Mouse (Mus musculus): ENCODE results near the gene Sfmbt2. TPM values are rescaled to one million over a fixed set of nuclear protein-coding genes. Genes with fewer than 3 reads are reported as not detected.

The Sfmbt2 gene
- total RNA-seq, 2 experiments from 2014 or later = 2.2 to 2.3 TPM

DNA sequence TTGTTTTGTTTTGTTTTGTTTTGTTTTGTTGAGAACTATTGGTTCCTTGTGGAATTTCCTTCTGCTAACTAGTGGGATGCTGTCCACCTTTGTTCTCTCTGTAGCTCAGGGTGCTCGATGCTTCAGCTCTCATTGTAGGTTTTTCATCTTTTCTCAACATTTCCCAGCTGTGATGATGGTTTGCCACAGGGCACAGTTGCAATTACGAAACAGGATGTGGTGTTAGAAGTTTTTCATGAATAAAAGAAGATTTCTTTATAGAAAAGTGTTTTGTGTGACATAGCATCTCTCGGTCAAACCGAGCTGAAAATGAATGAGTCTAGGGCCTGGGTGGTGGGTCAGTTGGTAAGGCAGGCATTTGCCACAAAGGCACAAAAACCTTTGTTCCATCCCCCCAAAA lies 171.5 kb downstream of the Sfmbt2 start:
- DNase-seq (ENCODE audit: low spot score in 2 of 2) = no peak

DNA sequence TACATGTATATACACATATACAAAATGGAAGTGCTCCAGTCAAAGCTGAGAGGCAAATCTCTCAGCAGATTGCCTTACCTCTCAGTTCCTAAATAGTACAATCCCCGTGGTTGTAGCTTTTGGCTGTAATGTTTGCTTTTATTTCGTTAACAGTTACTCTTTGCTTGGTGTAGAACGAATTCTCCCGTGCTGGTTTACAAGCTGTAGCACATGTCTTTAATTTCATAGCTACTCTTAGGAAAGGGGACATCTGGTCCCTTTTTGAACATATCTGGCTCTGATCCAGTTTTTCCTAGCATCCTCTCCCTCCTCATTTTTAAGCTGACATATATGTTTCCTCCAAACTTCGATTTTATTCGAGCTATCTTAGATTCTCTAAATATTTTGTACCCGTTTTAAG lies 172.1 kb downstream of the Sfmbt2 start:
- no peak for DNase-seq (ENCODE audit: low spot score in 2 of 2)

DNA sequence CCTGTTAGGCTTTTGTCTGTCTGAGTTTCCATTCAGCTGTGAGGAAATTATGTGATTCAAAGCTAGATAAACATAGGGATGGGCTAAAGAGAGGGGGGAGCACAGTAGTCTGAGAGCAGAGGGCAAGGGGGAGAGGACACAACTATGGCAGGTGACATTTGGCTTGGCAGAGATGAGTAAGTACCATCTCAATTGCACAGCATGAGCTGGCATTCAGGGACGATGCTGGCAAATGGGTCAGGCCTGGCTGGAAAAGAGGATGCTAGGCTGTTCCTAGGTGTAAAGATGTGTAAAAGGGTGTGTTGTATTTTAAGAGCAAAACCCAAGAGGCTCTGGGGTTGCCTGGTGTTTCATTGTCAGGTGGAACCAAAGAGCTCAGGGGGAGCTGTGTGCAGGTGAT lies 188.5 kb downstream of the Sfmbt2 start:
- no peak for DNase-seq (ENCODE audit: low spot score in 2 of 2)

DNA sequence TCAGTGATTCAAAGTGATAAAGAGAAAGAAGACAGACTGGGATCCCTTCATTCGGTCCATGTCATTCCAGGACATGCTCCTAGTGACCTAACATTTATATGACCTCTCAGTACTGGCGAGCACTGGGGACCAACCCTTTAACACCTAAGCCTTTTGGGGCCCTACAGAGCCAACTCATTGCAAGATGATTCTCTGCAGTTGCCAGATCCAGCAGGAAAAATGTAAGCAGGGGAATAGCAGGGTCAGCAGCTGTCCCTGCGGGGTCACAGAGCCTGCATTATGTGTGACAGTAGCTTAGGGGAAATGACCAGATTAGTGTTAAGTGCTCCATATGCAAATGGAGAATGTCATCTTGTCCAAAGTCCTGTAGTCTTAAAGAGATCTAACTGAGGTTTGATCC lies 195.2 kb downstream of the Sfmbt2 start:
- DNase-seq (ENCODE audit: low spot score in 2 of 2) = no peak

DNA sequence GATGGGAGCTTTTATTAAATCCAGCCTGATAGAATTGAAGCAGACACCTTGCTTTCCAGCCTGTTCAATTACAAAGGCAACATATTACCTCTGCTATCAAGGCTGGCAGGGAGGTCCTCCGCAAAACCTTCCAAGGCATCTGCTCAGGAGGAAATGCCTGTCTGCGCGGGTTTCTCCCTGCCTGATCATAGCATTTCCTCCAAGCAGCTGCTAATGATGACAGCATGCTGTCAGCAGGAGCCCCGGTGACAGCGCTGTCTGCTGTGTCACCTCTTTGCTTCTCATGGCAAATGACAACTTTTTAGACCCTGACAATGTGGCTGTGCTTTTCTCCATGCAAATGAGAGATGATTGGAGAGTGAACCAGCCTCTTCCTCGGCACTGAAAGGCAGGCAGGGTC lies 199.1 kb downstream of the Sfmbt2 start:
- DNase-seq (ENCODE audit: low spot score in 2 of 2) = no peak

DNA sequence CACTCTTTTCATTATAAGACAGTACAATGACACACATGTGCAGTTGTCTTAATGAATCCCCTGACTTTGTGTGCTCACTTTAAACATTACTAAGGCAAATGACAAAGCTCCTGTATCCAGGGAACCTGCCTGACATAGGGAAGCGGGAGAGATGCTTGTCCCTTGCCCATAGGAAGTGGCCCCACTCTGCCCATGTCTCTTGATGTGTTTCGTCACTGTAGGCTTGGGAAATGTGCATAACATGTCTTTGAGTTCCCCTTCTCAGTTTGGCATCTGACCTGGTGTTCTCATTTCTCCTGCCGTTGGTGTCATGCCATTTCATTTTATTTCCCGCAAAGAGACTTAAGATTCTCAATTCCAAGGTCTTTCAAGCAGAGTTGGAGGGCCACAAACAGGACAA lies 202.0 kb downstream of the Sfmbt2 start:
- DNase-seq (ENCODE audit: low spot score in 2 of 2) = no peak

DNA sequence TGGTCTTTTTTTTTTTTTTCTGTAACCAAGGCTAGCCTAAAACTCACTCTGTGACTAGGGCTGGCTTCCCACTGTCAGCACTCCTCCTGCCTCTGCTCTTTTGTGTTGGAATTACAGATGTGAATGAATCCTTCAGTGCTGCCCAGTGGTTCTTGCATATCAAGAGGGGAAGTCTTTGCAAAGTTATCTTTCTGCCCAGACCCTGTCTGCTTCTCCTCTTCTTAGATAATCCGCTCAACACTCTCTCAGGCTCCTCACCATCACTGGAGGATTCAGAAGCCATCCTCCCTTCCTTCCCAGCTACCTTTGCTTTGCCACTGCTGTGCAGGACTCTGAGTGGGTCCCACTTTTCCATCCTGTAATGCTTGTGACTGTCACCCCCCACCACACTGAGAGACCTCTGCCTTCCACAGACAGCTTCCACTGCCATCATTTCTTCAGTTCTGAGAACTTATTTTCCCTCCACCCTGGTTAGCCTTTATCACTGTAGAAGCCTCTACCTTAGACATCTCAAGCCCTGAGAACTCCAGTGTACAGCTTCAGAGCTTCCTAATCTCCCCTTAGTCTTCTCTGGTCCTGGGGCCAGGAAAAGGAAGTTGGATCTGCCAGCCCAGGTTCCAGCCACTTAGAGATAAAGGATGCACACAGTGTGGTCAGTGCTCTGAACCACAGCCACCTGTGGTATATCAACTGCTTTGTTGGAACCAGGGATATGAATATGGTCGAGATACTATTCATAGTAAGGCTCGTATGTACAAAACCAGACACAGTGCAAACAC lies 205.8 kb downstream of the Sfmbt2 start:
- no peak for DNase-seq (ENCODE audit: low spot score in 2 of 2)

DNA sequence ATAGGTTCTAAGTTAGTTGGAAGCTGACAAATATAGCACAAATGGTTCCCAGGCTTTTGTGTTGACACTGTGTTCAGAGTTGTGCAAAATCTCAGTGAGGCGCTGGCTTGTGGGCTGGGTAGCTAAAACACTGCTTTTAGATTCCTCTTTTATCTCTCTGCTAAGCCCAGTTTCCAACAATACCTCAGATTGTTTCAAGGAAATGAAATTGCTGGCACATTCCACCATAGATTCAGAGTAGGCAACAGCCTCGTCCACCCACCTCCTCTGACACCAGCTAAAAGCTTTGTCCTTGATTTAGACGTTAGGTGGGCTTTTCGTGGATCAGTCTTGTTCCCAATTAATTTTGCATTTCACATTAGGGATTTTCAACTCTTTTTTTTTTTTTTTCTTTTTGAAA lies 212.4 kb downstream of the Sfmbt2 start:
- DNase-seq (ENCODE audit: low spot score in 2 of 2) = peak in 1 of 2 experiments; percentile 5

DNA sequence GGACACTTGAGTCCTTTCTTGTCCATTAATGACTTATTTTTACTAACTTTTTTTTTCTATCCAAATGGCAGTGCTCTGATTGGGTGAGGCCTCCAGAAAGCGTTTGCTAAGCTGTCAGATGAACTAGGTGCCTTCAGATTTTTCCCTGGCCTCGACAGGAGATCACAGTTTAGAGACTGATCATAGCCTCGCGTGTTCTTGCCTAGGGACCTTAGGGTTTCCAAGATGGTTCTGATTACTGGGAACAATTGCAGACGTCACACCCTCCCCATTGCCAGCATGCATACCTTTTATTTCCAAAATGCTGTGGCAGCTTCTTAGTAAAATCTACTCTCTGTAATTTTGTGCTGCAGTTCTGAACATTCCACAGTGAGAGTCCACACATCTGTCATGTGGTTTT lies 212.8 kb downstream of the Sfmbt2 start:
- no peak for DNase-seq (ENCODE audit: low spot score in 2 of 2)

DNA sequence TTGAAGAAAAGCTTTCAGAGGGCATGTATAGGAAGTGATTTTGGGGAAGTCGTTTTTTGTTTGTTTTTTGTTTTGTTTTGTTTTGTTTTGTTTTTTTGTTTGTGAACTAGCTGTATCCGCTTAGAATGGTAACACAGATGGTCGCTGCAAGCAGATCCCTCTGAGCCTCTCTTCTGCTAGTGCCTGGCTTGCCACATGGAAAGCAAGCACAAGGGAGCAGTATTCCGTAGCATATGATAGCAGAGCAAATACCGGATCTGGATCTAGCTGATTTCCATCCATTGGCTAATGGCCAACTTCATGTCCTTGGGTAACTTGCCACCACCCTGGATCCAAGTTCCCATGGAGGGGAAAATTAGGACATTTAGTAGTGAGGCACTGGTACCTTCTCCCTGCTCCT lies 221.0 kb downstream of the Sfmbt2 start:
- DNase-seq (ENCODE audit: low spot score in 2 of 2) = no peak

DNA sequence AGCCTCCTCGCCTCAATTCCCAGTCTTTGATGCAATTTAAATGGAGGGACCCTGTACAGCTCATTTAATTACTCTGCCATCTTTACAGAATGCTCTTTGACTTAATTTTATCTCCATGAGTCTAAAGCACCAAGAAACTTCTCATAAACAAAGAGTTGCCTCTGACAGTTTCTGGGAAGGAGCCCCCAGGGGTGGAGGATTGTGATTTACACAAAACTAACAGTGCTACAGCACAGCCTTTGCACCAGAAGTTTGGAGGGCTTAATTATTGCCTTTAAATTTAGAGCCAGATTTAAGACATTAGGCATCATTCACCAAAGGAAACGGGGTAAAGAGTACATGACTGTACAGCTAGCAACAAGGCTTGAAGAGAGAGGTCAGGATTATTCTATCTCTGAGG lies 245.2 kb downstream of the Sfmbt2 start:
- no peak for DNase-seq (ENCODE audit: low spot score in 2 of 2)

Small RNA genes lying within 50 kb of the gene (microRNA-seq; reads per million reads assigned to microRNA genes)
- gene Gm22051 (0 reads per million in 2 experiments), gene Gm22072 (0 reads per million in 2 experiments), gene Gm22091 (0 reads per million in 2 experiments), gene Gm22166 (0 reads per million in 2 experiments), gene Gm22239 (0.25 to 0.85 reads per million in 2 experiments), gene Gm22626 (0 reads per million in 2 experiments), gene Gm22635 (0 reads per million in 2 experiments), gene Gm22677 (0 reads per million in 2 experiments), gene Gm22678 (0 reads per million in 2 experiments), gene Gm22775 (0 reads per million in 2 experiments), gene Gm22925 (0 reads per million in 2 experiments), gene Gm23108 (0 reads per million in 2 experiments), gene Gm23288 (0 reads per million in 2 experiments), gene Gm23542 (0 reads per million in 2 experiments), gene Gm23569 (0 reads per million in 2 experiments), gene Gm23571 (0 reads per million in 2 experiments), gene Gm23578 (0 reads per million in 2 experiments), gene Gm23651 (0 reads per million in 2 experiments), gene Gm23988 (0 reads per million in 2 experiments), gene Gm24028 (0 reads per million in 2 experiments), gene Gm24167 (0 reads per million in 2 experiments), gene Gm24315 (0 reads per million in 2 experiments), gene Gm24342 (0 reads per million in 2 experiments), gene Gm24488 (0 reads per million in 2 experiments), gene Gm24640 (0 reads per million in 2 experiments), gene Gm24673 (0 reads per million in 2 experiments), gene Gm24761 (0 reads per million in 2 experiments), gene Gm24806 (0 reads per million in 2 experiments), gene Gm25022 (0 reads per million in 2 experiments), gene Gm25158 (0 reads per million in 2 experiments), gene Gm25263 (0 reads per million in 2 experiments), gene Gm25285 (0 reads per million in 2 experiments), gene Gm25316 (0 reads per million in 2 experiments), gene Gm25451 (0 reads per million in 2 experiments), gene Gm25673 (0 reads per million in 2 experiments), gene Gm25680 (0 reads per million in 2 experiments), gene Gm25701 (0 reads per million in 2 experiments), gene Gm25753 (0 reads per million in 2 experiments), gene Gm25943 (0 reads per million in 2 experiments), gene Gm26060 (0 reads per million in 2 experiments), gene Gm26073 (0 reads per million in 2 experiments), gene Gm26092 (0 reads per million in 2 experiments), gene Gm26156 (0 reads per million in 2 experiments), gene Gm26229 (0 reads per million in 2 experiments), gene Gm26398 (0 reads per million in 2 experiments), gene Gm26426 (0 reads per million in 2 experiments), gene Gm26431 (0 reads per million in 2 experiments), gene Gm26491 (0 reads per million in 2 experiments), gene Mir297a-2 (0 reads per million in 2 experiments), gene Mir297a-3 (0 reads per million in 2 experiments), gene Mir297a-4 (0 to 0.21 reads per million in 2 experiments), gene Mir297b (0 reads per million in 2 experiments), gene Mir297c (0 reads per million in 2 experiments), gene Mir466 (0 reads per million in 2 experiments), gene Mir466b-1 (0 reads per million in 2 experiments), gene Mir466b-2 (0 reads per million in 2 experiments), gene Mir466b-3 (0 reads per million in 2 experiments), gene Mir466b-4 (0 reads per million in 2 experiments), gene Mir466b-5 (0 reads per million in 2 experiments), gene Mir466b-6 (0 reads per million in 2 experiments), gene Mir466b-7 (0 reads per million in 2 experiments), gene Mir466b-8 (0 reads per million in 2 experiments), gene Mir466c-1 (0 reads per million in 2 experiments), gene Mir466c-2 (0 reads per million in 2 experiments), gene Mir466d (0 to 0.42 reads per million in 2 experiments), gene Mir466e (0 reads per million in 2 experiments), gene Mir466f-1 (0 reads per million in 2 experiments), gene Mir466f-2 (0 reads per million in 2 experiments), gene Mir466f-3 (0 reads per million in 2 experiments), gene Mir466g (0 reads per million in 2 experiments), gene Mir466h (0 to 0.21 reads per million in 2 experiments), gene Mir466l (0 reads per million in 2 experiments), gene Mir466m (0 reads per million in 2 experiments), gene Mir466n (0 reads per million in 2 experiments), gene Mir466o (0 reads per million in 2 experiments), gene Mir466p (0 reads per million in 2 experiments), gene Mir467a-1 (0 to 0.42 reads per million in 2 experiments), gene Mir467a-10 (0 reads per million in 2 experiments), gene Mir467a-2 (0 reads per million in 2 experiments), gene Mir467a-3 (0 reads per million in 2 experiments), gene Mir467a-4 (0 reads per million in 2 experiments), gene Mir467a-5 (0 reads per million in 2 experiments), gene Mir467a-6 (0 reads per million in 2 experiments), gene Mir467a-7 (0 reads per million in 2 experiments), gene Mir467a-8 (0 reads per million in 2 experiments), gene Mir467a-9 (0 reads per million in 2 experiments), gene Mir467b (0 reads per million in 2 experiments), gene Mir467c (20.9 to 26.4 reads per million in 2 experiments), gene Mir467d (474 to 536 reads per million in 2 experiments), gene Mir467e (137 to 146 reads per million in 2 experiments), gene Mir669a-1 (0 reads per million in 2 experiments), gene Mir669a-10 (0 reads per million in 2 experiments), gene Mir669a-11 (0 reads per million in 2 experiments), gene Mir669a-12 (0 reads per million in 2 experiments), gene Mir669a-2 (0 reads per million in 2 experiments), gene Mir669a-3 (0 to 0.42 reads per million in 2 experiments), gene Mir669a-4 (0 reads per million in 2 experiments), gene Mir669a-5 (0 reads per million in 2 experiments), gene Mir669a-6 (0 reads per million in 2 experiments), gene Mir669a-7 (0 reads per million in 2 experiments), gene Mir669a-8 (0 reads per million in 2 experiments), gene Mir669a-9 (0 reads per million in 2 experiments), gene Mir669b (0 reads per million in 2 experiments), gene Mir669c (244 to 310 reads per million in 2 experiments), gene Mir669d (0 reads per million in 2 experiments), gene Mir669d-2 (0 reads per million in 2 experiments), gene Mir669e (3.8 to 4.0 reads per million in 2 experiments), gene Mir669f (0 reads per million in 2 experiments), gene Mir669g (0 reads per million in 2 experiments), gene Mir669h (3.2 to 3.5 reads per million in 2 experiments), gene Mir669i (0 reads per million in 2 experiments), gene Mir669j (0 reads per million in 2 experiments), gene Mir669k (0 reads per million in 2 experiments), gene Mir669l (17.2 to 23.5 reads per million in 2 experiments), gene Mir669m-1 (0 reads per million in 2 experiments), gene Mir669m-2 (0 reads per million in 2 experiments), gene Mir669o (74.8 to 87.3 reads per million in 2 experiments), gene Mir669p-1 (0 reads per million in 2 experiments), gene Mir669p-2 (0 reads per million in 2 experiments)

Other genes with a start within 250 kb of the Sfmbt2 start
- 1 to 10 TPM; 1.2 to 2.7 TPM for gene Itih2, start 239.1 kb upstream of the Sfmbt2 start, total RNA-seq (2021)
- 10 to 100 TPM; 10.8 to 12.8 TPM for gene Itih5, start 216.9 kb upstream of the Sfmbt2 start, total RNA-seq (2021)